Mouse (Mus musculus): ENCODE data around the gene Masp1. TPM values are rescaled to one million over a fixed set of nuclear protein-coding genes. Genes with fewer than 3 reads are reported as not detected.

The Masp1 gene
- polyA plus RNA-seq, 1 experiment from 2014 or later = 4.4 TPM

Other genes starting within 250 kb of the Masp1 start
- gene Rtp1, start 91.7 kb downstream of the Masp1 start, polyA plus RNA-seq (2016; fragmentation: Nextera tagmentation; extraction: Ambion mirVana) = 0.06 TPM in 1 of 2 replicates, not detected in the other
- 3.0 and 3.1 TPM in 2 replicates for gene Rtp4, start 524 bp downstream of the Masp1 start, polyA plus RNA-seq (2016; fragmentation: Nextera tagmentation; extraction: Ambion mirVana)